Mouse (Mus musculus) ES-Bruce4 (cell line): ENCODE results near the gene Sptbn4. TPM values are rescaled to one million over a fixed set of nuclear protein-coding genes. Genes with fewer than 3 reads are reported as not detected.

Experiments used
- H3K27ac ChIP-seq: 2 replicates; pipeline ENCODE4 v1.5.1; 2012; ENCODE audit warnings: low read length, inconsistent platforms; ENCODE audit not compliant: insufficient read depth
- H3K27me3 ChIP-seq: 2 replicates; pipeline ENCODE4 v1.6.1; 2012; ENCODE audit warnings: mild to moderate bottlenecking, low read length, inconsistent platforms; ENCODE audit not compliant: control insufficient read depth, poor library complexity, insufficient read depth, severe bottlenecking
- H3K36me3 ChIP-seq: 2 replicates; pipeline ENCODE4 v1.6.1; 2012; ENCODE audit warnings: inconsistent platforms, mild to moderate bottlenecking, low read length, moderate library complexity; ENCODE audit not compliant: control insufficient read depth, poor library complexity, insufficient read depth, severe bottlenecking
- H3K4me1 ChIP-seq: one replicate; pipeline ENCODE4 v1.8.1; 2011; ENCODE audit warnings: low read length; ENCODE audit not compliant: control insufficient read depth, insufficient read depth
- H3K4me3 ChIP-seq: 2 replicates; pipeline ENCODE4 v1.5.1; 2011; ENCODE audit warnings: low read depth, mild to moderate bottlenecking, low read length
- H3K9ac ChIP-seq: 2 replicates; pipeline ENCODE4 v1.6.1; 2012; ENCODE audit warnings: low read depth, mild to moderate bottlenecking, inconsistent platforms; ENCODE audit not compliant: poor library complexity, severe bottlenecking
- H3K9me3 ChIP-seq: replicated peaks from 2 replicates; pipeline ENCODE4 v1.6.1; 2012; ENCODE audit warnings: mild to moderate bottlenecking, low read length, inconsistent platforms; ENCODE audit not compliant: control insufficient read depth, poor library complexity, insufficient read depth, severe bottlenecking
- CTCF ChIP-seq: IDR thresholded peaks from one replicate; pipeline ENCODE4 v1.8.1; 2011; ENCODE audit warnings: low read depth, low read length
- EP300 ChIP-seq: IDR thresholded peaks from 2 replicates; pipeline ENCODE4 v1.6.1; 2011; ENCODE audit warnings: low read depth, low read length; ENCODE audit not compliant: insufficient read depth
- POLR2A ChIP-seq: IDR thresholded peaks from one replicate; pipeline ENCODE4 v1.8.1; 2011; ENCODE audit warnings: low read length; ENCODE audit not compliant: insufficient read depth
- polyA plus RNA-seq: library from polyadenylated mRNA; stranded (reverse); fragments of >200 nt; gene quantifications from 2 replicates; pipeline ENCODE4 v1.2.4, GENCODE M21; 2011; ENCODE audit warnings: low read depth; ENCODE audit not compliant: missing spikeins, insufficient read depth, insufficient read length

Sptbn4 gene
- polyA plus RNA-seq, 1 experiment: 6.0 TPM

GRCm38 (mm10) chr7:27329326-27329947, 118.0 kb downstream of the Sptbn4 start:
- Histone ChIP-seq H3K4me1 (peaks cover 6% of the 10 kb centered on the region), H3K27me3 (no peaks in the 10 kb centered on the region), H3K27ac (peak overlapping the region; percentile 88), H3K4me3 (peak overlapping the region; percentile 72), H3K9ac (peak overlapping the region; percentile 81), H3K36me3 (no peaks in the 10 kb centered on the region), H3K9me3 (no peaks in the 10 kb centered on the region)
- peak; percentile 54; the same call in 1 of the 2 replicates for TF ChIP-seq EP300
- peak; percentile 82 for TF ChIP-seq CTCF
- no peak for TF ChIP-seq POLR2A

DNA sequence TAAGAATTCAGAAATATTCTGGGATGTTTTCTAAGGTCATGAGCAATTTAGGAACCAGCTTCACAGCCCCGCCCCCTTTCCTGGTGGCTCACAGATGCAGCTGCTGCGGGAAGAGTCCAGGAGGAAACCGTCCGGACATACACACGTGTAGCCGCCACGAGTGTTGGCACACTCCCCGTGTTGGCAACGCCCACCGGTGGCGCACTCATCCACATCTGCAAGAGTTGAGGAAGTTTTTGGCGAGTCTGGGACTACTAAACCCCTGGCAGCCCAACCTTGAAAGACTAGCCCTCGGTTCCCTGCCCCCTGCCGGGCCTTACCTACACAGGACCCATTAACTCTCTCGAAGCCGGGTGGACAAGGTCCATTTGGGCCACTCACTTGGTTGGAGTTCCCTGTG, 118.8 kb downstream of the Sptbn4 start:
- H3K4me1 ChIP-seq: peaks cover 6% of the 10 kb centered on the region
- H3K9ac ChIP-seq: peak overlapping the region; percentile 81
- H3K27ac ChIP-seq: no peak overlapping the region
- no peaks in the 10 kb centered on the region for H3K27me3 ChIP-seq
- no peak for TF ChIP-seq EP300
- no peak for TF ChIP-seq POLR2A
- TF ChIP-seq CTCF: no peak
- no peaks in the 10 kb centered on the region for H3K9me3 ChIP-seq
- peak overlapping the region; percentile 72; the same call in 1 of the 2 replicates for H3K4me3 ChIP-seq
- peaks cover 4% of the 10 kb centered on the region; the same call in 1 of the 2 replicates for H3K36me3 ChIP-seq

DNA sequence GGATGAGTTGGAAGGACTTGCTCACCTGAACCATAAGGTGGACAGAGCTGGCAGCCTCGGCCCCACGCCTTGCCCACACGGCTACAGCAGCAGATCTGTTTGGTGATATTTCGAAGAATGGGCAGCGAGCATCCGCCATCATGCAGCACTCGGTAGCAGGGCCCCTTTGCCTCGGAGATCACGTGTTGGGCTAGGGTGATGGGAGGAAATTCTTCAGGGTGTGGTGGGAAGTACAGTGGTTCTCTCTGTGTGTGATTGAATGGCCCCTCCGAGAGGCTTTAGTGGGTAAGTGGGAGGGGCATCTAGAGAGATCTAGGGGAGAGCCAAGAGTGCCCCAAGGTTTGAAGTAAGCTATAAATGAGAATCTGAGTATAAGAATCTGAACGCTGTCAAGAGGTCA, 119.3 kb downstream of the Sptbn4 start:
- H3K36me3 ChIP-seq: peaks cover 9% of the 10 kb centered on the region; the same call in 1 of the 2 replicates
- no peak overlapping the region for H3K9ac ChIP-seq
- peak overlapping the region; percentile 36 for H3K4me3 ChIP-seq
- no peaks in the 10 kb centered on the region for H3K9me3 ChIP-seq
- peak overlapping the region; percentile 40; the same call in 1 of the 2 replicates for H3K27ac ChIP-seq
- H3K27me3 ChIP-seq: no peaks in the 10 kb centered on the region
- H3K4me1 ChIP-seq: peaks cover 6% of the 10 kb centered on the region
- TF ChIP-seq EP300: no peak
- no peak for TF ChIP-seq CTCF
- no peak for TF ChIP-seq POLR2A

DNA sequence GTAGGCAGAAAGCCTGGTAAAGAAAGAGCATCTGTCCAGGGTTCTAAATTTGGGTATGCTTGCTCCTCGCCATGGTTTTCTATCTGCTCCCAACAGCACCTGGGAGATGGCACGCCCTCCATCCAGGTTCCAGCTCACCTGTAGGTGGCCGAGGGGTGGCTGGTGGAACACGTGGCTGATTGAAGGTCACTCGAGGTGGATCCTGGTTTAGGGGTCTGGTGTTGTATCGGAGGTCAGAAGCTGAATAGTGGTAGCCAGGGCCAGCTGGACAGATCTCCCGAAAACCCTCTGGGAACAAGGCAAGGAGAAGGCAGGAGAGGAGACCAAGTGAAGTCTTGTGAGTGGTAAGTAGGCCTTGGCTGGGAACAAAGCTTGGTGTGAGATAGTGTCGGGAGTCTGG, 120.0 kb downstream of the Sptbn4 start:
- no peaks in the 10 kb centered on the region for H3K27me3 ChIP-seq
- H3K4me1 ChIP-seq: peaks cover 6% of the 10 kb centered on the region

DNA sequence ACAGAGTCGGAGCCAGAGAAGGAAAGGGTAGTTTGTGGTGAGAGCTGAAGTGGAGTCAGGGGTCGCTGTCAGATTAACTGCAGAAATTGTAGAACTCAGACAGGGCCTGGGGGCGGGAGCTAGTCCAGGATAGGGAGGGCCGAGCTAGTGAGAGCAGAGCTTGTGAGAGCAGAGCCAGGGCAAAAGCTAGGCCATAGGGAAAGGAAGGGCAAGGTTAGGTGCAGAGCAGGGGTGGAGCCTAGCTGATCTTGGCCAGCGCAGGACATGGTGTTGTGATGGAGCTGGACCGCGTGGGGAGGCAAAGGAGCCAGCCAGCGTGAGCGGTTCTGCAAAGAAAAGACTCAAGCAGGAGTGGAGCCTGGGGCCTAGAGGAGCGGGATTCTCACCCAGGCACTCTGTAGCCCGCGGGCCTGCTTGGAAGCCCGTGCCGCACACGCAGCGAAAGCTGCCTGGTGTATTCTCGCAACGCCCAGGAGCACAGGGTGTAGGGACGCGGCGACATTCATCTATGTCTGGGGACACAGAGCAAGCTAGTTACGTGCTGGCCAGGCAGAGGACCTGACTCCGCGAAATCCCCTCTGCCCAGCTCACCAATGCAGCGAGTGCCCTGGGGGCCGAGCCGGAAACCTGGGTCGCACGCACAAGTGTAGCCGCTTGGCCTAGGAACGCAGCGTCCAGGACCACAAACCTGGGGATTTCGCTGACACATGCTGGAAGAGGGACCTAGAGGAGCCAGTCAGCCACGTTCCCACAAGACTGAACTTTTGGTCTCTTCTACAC, 121.2 kb downstream of the Sptbn4 start:
- Histone ChIP-seq H3K27me3 (no peaks in the 10 kb centered on the region), H3K27ac (peak overlapping the region; percentile 54), H3K36me3 (peaks cover 12% of the 10 kb centered on the region), H3K9me3 (no peaks in the 10 kb centered on the region), H3K4me3 (peak overlapping the region; percentile 30), H3K4me1 (peaks cover 6% of the 10 kb centered on the region), H3K9ac (peak overlapping the region; percentile 29)
- TF ChIP-seq EP300 (no peak), CTCF (no peak), POLR2A (no peak)

More for the DNA sequence above, 120.0 kb downstream of the Sptbn4 start:
- Histone ChIP-seq H3K27ac (peak overlapping the region; percentile 40; the same call in 1 of the 2 replicates), H3K4me3 (no peak overlapping the region), H3K36me3 (peaks cover 12% of the 10 kb centered on the region), H3K9ac (no peak overlapping the region), H3K9me3 (no peaks in the 10 kb centered on the region)
- TF ChIP-seq POLR2A (no peak), EP300 (0 out of 2 replicates have a peak, but pooled peaks have one; percentile 38), CTCF (no peak)
